Mouse (Mus musculus) urinary bladder, postnatal 4 days (tissue): Measurements from ENCODE around the gene Gm9844.

Source experiments
- DNase-seq, 2 experiments: peaks; one replicate each; pipeline ENCODE4 v3.0.0; 2021 to 2022; ENCODE audit warnings: low spot score in 2 of 2

Gene Gm9844

GRCm38 (mm10) chr7:24901842-24902241, 39.8 kb downstream of the Gm9844 start:
- no peak for DNase-seq

- no peak for DNase-seq
These were observed 40.2 kb downstream of the Gm9844 start for GRCm38 (mm10) chr7:24902264-24902629.

- peak in 1 of 2 experiments; percentile 50 for DNase-seq
These were observed 40.8 kb downstream of the Gm9844 start, which contains the start of gene Arhgef1 for GRCm38 (mm10) chr7:24902630-24903443. TSS of gene Arhgef1 (plus strand) at chr7:24902912.

- DNase-seq = no peak
These were observed 41.4 kb downstream of the Gm9844 start for GRCm38 (mm10) chr7:24903444-24903825.

GRCm38 (mm10) chr7:24904070-24904483, 42.1 kb downstream of the Gm9844 start:
- DNase-seq = peak; percentile 97

GRCm38 (mm10) chr7:24904936-24905335, 42.9 kb downstream of the Gm9844 start:
- no peak for DNase-seq

- DNase-seq = no peak
These were observed 44.5 kb downstream of the Gm9844 start for GRCm38 (mm10) chr7:24906551-24906950.

GRCm38 (mm10) chr7:24907211-24907748, 45.3 kb downstream of the Gm9844 start:
- DNase-seq = no peak
